Mouse (Mus musculus): ENCODE measurements around the gene Asnsd1. TPM values are rescaled to one million over a fixed set of nuclear protein-coding genes. Genes with fewer than 3 reads are reported as not detected.

The Asnsd1 gene
- polyA plus RNA-seq (2015; fragmentation: Nextera tagmentation; extraction: Ambion mirVana) = 40.2 and 44.7 TPM in 2 replicates

DNA sequence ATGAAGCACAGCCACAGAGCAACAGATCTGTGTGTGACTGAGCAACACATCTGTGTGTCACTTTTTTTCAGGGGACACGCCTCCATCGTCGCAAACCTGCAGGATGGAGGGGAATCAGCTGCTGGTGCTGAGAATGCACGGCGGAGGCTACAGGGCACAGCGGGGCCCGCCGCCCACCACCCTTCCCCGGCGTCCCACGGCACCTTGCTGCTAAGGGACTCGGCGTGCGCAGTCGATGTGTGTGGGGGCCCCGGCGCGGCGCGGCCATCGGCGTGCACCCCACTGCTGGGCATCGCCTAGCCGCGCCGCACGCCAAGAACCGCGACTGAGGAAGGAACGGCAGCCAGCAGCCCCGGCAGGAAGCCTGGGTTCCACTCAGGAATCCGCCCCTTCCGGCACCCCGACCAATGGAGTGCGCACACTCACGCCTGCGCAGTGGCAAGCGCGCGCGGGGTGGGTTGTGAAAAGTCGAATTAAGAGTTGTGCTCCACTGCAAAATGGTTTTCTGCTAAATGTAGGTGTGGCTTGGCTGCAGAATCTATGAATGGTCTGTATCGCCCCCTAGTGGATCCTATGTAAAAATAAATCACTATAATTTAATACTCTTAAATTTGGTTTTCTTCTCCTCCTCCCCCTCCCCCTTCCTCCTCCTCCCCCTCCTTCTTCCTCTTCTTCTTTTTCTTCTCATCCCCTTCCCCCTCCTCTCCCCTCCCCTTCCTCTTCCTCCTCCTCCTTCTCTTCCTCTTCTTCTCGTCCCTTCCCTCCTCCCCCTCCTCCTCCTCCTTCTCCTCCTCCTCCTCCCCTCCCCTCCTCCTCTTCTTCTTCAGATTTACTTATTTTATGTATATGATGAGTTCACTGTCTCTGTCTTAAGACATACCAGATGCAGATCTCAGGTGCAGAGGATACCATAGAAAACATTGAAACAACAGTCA, at the start of gene Asnsd1, which contains the start of the genes Asdurf and Gm28551:
Asnsd1 (minus strand) TSS at position 426 of the 935 bp plus-strand sequence.
Asdurf (minus strand) TSS at position 293 of the 935 bp plus-strand sequence.
Gm28551 (minus strand) TSS at position 341 of the 935 bp plus-strand sequence.

DNA sequence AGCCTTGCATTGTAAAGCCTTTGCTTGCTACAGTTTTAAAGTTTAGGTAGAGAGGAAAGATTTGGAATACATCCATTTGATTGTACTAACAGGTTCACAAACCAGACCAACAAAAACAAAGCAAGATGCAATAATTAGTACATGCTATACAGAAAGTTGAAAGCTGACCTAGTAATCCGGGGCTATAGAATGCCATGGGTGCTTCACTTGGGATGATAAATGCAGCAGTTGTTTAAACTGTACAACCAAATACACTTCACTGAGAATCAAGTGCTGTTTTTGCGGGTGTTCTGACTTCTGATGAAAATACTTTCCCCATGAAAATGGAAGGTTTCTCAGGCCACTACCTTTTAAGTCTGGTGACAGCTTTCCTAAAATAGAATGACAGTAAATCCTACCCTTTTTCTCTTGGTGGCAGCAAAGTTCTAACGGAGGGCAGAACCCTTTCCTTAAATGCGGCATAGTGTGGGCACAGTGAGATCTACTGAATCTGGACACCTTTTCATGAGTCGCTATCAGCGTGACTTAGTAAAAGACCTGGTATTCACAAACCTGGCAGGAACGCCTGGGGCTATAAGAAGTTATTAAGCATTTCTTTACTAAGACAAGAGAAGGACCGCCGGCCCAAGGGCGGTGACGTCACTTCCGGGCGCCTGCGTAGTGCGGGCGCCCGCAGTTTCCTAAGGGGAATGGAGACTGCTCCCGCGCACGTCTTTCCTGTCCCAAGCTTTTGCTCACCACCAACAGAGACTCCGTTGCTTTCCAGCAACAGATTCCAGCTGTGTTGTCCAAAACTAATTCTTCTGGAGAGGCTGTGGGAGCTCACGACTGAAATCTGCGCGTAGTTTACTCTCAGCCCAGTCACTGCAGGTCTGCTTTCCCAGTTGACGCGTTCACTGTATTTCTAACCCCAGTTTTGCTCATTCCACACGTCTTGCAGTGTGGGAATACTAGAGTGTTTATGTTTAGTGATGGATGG, 39.3 kb downstream of the Asnsd1 start, which contains the start of gene Osgepl1:
Osgepl1 (plus strand) TSS at position 636 of the 979 bp plus-strand sequence.

DNA sequence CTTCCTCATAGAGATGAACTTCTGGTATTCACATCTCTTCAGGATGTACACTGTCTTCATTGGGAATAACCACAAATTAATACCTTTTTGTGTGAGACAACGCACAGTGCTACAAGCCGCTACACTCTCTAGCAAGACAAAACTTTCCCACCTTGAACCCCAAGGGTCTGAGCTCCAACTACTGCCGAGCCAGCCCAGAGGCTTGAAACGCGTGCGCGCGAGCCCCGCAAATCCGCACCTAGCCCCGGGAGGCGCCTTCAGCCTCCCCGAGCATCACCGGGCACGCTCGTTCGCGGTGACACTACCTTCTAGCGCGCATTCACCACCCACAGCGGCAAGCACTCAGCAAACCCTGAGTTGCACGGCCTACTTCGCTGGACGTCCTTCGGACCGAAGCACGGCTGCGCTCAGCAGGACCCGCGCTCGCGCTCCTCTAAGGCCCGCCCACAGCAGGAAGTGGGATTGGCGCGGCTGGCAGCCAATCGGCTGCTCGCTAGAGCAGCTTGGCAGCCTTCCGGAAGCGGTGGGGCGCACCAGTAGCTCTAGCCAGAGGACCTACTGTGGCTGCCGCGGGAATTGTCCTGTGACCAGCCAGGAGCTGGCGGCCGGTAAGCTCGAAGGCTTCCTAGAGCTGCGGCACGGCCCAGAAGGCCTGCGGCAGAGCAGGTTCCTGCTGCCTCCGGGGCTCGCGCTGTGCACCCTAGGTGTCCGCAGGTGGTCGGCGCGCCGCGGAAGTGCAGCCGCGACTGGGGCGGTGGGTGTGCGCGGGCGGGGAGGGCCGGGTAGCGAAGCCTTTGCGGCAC, 55.8 kb downstream of the Asnsd1 start, which contains the start of the genes Pms1, Ormdl1 and Gm28778:
Pms1 (minus strand) TSS at position 438 of the 803 bp plus-strand sequence.
Ormdl1 (plus strand) TSS at position 515 of the 803 bp plus-strand sequence.
Gm28778 (plus strand) TSS at position 531 of the 803 bp plus-strand sequence.

Other genes with a start within 250 kb of the Asnsd1 start
- not detected in 2 replicates for gene 1700019A02Rik, start 165.1 kb downstream of the Asnsd1 start, polyA plus RNA-seq (2015; fragmentation: Nextera tagmentation; extraction: Ambion mirVana)
- gene Pms1, start 55.7 kb downstream of the Asnsd1 start, polyA plus RNA-seq (2015; fragmentation: Nextera tagmentation; extraction: Ambion mirVana) = 3.6 and 3.7 TPM in 2 replicates
- 31.2 and 32.4 TPM in 2 replicates for gene Ormdl1, start 55.7 kb downstream of the Asnsd1 start, polyA plus RNA-seq (2015; fragmentation: Nextera tagmentation; extraction: Ambion mirVana)
- gene Gm28778, start 55.6 kb downstream of the Asnsd1 start, polyA plus RNA-seq (2015; fragmentation: Nextera tagmentation; extraction: Ambion mirVana) = not detected in 2 replicates
- 14.4 and 16.3 TPM in 2 replicates for gene Osgepl1, start 39.1 kb downstream of the Asnsd1 start, polyA plus RNA-seq (2015; fragmentation: Nextera tagmentation; extraction: Ambion mirVana)
- 14.0 TPM in 1 of 2 replicates, not detected in the other for gene Asdurf, start 133 bp downstream of the Asnsd1 start, polyA plus RNA-seq (2015; fragmentation: Nextera tagmentation; extraction: Ambion mirVana)
- 0.17 and 0.22 TPM in 2 replicates for gene Gm28551, start 85 bp downstream of the Asnsd1 start, polyA plus RNA-seq (2015; fragmentation: Nextera tagmentation; extraction: Ambion mirVana)

All from urinary bladder, postnatal 0 days (tissue).